Mouse (Mus musculus) olfactory bulb, adult 2 months (tissue): ENCODE data around the gene Poc1a.
A peak's percentile ranks its signal among the peaks of the same experiment; 100 is the strongest.

Source experiments
- CTCF ChIP-seq: fragments of 200-500 bp; IDR thresholded peaks from 2 replicates; pipeline ENCODE4 v1.5.1; 2012; ENCODE audit warnings: low read depth, mild to moderate bottlenecking, low read length, moderate library complexity; ENCODE audit not compliant: insufficient read depth
- POLR2A ChIP-seq: fragments of 200-500 bp; IDR thresholded peaks from 2 replicates; pipeline ENCODE4 v1.6.1; 2012; ENCODE audit warnings: mild to moderate bottlenecking, low read depth, low read length, moderate library complexity; ENCODE audit not compliant: insufficient read depth

DNA sequence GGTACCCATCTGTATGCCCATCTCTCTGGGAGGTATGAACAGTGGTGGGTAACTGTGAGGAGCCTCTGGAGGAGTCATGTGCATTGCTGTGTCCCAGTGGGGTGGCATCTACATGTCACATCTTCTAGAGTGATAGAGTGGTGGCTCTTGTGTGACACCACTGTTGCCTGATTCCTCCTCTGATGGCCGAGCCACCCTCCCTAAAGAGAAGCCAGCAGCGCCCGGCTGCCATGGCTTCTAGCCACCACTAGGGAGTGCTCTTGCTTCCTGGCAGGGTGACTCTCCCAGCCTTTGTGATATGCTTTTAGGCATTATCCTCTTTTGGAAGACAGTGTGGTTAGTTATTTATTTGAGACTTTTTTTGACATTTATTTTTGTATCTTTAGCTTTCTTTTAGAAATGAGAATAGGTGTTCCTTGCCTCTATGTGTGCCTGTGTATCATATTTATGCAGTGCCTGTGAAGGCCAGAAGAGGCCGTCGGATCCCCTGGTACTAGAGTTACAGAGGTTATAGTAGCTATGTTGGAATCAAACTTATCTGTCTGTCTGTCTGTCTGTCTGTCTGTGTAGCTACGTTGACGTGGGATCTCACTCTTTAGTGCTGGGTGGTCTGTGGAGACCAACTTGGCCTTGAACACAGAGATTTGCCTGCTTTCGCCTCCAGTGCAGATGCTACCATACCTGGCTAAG, 25.9 kb downstream of the Poc1a start:
- TF ChIP-seq POLR2A (no peak), CTCF (peak; percentile 97)
